Mouse (Mus musculus) B cell, adult 67 days (primary cell): ENCODE results near the gene Dcaf15. TPM values are rescaled to one million over a fixed set of nuclear protein-coding genes. Genes with fewer than 3 reads are reported as not detected.

Source experiments
- total RNA-seq, 2 experiments: library from RNA; stranded (reverse); gene quantifications; 4 replicates each; pipeline ENCODE4 v1.2.4; 2023

The Dcaf15 gene
- 10 to 100 TPM; 53.6 to 55.6 TPM for total RNA-seq

DNA sequence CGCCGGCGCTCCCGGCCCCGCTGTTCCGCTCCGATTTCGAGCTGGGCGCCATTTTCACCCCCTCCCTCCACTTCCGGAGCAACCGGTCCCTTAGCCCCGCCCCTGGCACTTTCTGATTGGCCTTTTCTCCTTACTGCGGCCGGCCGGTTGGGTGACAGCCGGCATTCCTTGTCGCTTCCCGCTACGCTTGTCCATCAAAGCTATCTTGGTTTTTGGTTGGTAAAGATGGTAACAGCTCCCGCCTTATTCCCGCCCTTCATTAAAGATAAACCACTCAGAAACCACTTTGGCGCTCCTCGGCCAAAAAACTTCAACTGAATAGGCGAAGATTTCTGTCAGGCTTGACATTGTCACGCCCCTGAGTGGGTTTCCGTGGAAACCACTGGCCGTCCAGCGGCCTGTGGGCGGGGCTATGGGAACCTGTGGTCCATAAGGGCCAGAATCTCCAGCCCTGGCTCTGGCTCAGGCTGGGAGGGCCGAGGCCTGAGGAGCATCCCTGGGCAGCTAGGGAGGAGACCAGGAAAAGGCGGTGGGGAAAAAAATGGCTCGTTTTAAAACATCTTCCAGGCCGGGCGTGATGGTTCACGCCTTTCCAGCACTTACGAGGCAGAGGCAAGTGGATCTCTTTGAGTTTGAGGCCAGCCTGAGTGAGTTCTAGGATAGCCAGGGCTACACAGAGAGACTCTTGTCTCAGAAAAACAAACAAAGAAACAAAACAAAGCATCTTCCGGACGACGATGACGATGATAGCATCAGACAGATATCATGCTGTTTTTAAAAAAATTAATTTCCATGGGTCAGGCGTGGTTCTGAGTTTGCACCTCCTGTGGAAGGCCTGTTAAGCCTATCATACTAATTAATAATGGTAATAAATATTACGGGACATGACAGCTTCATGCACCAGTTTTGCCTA, at the start of gene Dcaf15:
TSS of gene Dcaf15 (minus strand) at position 72 of the 913 bp plus-strand sequence.

DNA sequence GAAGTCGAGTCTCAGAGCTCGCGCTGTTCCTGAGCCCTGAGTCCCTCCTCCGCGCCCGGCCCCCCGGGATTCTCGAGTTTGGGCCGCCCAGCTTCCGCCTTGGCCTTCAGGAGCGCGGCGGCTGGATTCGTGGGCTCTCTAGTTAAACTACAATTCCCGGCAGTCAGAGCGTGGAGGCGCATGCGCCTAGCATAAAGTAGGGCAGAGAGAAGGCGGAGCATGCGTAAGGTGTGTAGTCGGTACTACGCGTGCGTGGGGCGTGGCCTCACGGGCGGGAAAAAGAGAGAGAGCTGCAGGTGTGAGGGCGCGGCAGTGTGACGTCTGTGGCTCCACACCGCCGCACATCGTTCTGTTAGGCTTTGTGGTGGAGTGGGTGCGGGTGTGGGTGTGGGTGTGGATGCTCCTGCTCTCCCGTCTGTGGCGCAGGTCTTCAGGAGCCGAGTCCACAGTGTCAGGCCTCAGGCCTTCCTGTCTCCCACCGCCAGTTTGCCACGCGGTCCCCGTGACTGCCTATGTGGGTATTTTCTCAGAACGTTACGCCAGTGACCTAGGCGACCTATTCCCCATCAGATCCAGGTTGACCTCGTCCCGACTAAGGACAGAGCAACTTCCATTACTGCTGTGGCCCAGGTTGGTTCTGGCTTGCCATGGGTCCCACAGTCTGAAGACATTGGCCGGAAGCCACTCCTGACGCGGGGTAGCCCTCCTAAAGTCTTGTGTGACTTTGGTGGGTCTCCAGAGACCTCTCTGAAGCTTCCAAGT, 43.4 kb upstream of the Dcaf15 start, which contains the start of the genes Cc2d1a and 4930432K21Rik:
TSS of gene Cc2d1a (minus strand) at position 168 of the 762 bp plus-strand sequence.
TSS of gene 4930432K21Rik (plus strand) at position 257 of the 762 bp plus-strand sequence.

DNA sequence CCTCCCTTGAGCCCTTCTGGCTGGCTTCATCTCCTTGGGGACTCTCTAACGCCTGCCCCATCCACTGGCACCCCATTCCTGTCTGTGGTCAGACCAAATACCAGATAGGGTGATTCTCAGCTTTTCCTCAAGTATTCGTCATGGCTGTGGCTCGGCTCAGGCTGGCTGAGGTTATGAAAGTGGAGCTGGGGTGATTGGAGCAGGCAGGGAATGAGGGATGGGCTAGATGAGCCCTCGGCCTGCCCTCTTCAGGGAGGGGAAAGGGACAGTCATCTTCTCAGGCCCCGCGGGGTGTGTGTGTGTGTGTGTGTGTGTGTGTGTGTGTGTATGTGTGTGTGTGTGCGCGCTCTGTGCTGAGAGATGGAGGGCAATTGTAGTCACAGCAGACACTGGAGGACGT, 21.1 kb upstream of the Dcaf15 start, which contains the start of gene Podnl1:
TSS of gene Podnl1 (plus strand) at position 334 of the 400 bp plus-strand sequence.

GRCm38 (mm10) chr8:84066291-84066930, 38.2 kb downstream of the Dcaf15 start, which contains the start of gene Rfx1:
TSS of gene Rfx1 (plus strand) at chr8:84066834.

GRCm38 (mm10) chr8:84065037-84065436, 39.5 kb downstream of the Dcaf15 start, which contains the start of gene Gm10643:
TSS of gene Gm10643 (minus strand) at chr8:84065137.

Other genes starting within 250 kb of the Dcaf15 start
- 10 to 100 TPM in 1 of 2 experiments, 1 to 10 TPM in 1; 7.9 to 10.3 TPM for gene Adgrl1, start 204.7 kb downstream of the Dcaf15 start, total RNA-seq
- gene Gm10644, start 149.6 kb downstream of the Dcaf15 start, total RNA-seq, result 1 to 10 TPM; 1.7 to 2.9 TPM
- 1 to 10 TPM; 7.7 to 8.8 TPM for gene Asf1b, start 149.3 kb downstream of the Dcaf15 start, total RNA-seq
- gene Prkaca, start 131.8 kb downstream of the Dcaf15 start, total RNA-seq, result 10 to 100 TPM; 45.3 to 45.4 TPM
- gene Samd1, start 107.1 kb downstream of the Dcaf15 start, total RNA-seq, result 10 to 100 TPM; 53.9 to 61.1 TPM
- gene 1700067K01Rik, start 103.3 kb downstream of the Dcaf15 start, total RNA-seq, result under 1 TPM; 0.53 to 0.58 TPM
- gene 2210011C24Rik, start 92.6 kb downstream of the Dcaf15 start, total RNA-seq, result not detected
- not detected for gene Palm3, start 83.3 kb downstream of the Dcaf15 start, total RNA-seq
- gene Il27ra, start 62.2 kb downstream of the Dcaf15 start, total RNA-seq, result 100 to 1,000 TPM; 107 to 110 TPM
- not detected for gene Rln3, start 59.8 kb downstream of the Dcaf15 start, total RNA-seq
- gene Gm10643, start 39.6 kb downstream of the Dcaf15 start, total RNA-seq, result 1 to 10 TPM; 3.3 to 5.1 TPM
- gene Rfx1, start 37.9 kb downstream of the Dcaf15 start, total RNA-seq, result 10 to 100 TPM; 66.0 to 85.3 TPM
- gene Podnl1, start 21.2 kb upstream of the Dcaf15 start, total RNA-seq, result under 1 TPM; 0.36 to 0.46 TPM
- gene Cc2d1a, start 43.2 kb upstream of the Dcaf15 start, total RNA-seq, result 10 to 100 TPM; 33.4 to 38.3 TPM
- gene 4930432K21Rik, start 43.3 kb upstream of the Dcaf15 start, total RNA-seq, result 1 to 10 TPM in 1 of 2 experiments, under 1 TPM in 1; 0.77 to 2.1 TPM
- gene Nanos3, start 80.4 kb upstream of the Dcaf15 start, total RNA-seq, result not detected
- gene Zswim4, start 132.3 kb upstream of the Dcaf15 start, total RNA-seq, result 10 to 100 TPM; 22.8 to 24.8 TPM
- gene D8Ertd738e, start 145.0 kb upstream of the Dcaf15 start, total RNA-seq, result 100 to 1,000 TPM; 182 to 191 TPM
- 10 to 100 TPM; 37.0 to 38.6 TPM for gene Mri1, start 152.6 kb upstream of the Dcaf15 start, total RNA-seq
- 10 to 100 TPM; 26.5 to 34.3 TPM for gene Ccdc130, start 165.6 kb upstream of the Dcaf15 start, total RNA-seq